Mouse (Mus musculus) embryonic stem cell, embryonic (primary cell): ENCODE results near the gene Cables2.

Source experiments
- CTCF ChIA-PET, 4 experiments: fragments of 300-600 bp in 2 of 4; fragments of 350-600 bp in 2 of 4; sonication (Branson Sonifier 250); formaldehyde crosslinking; loops; one replicate each; lab custom pipeline; 2022; ENCODE audit warnings: inconsistent platforms in 2 of 4; lab: Charles Lee
- POLR2A ChIA-PET, 4 experiments: fragments of 300-600 bp in 2 of 4; fragments of 350-600 bp in 2 of 4; sonication (Branson Sonifier 250); formaldehyde crosslinking; loops; one replicate each; lab custom pipeline; 2022; ENCODE audit warnings: antibody characterized with exemption in 4 of 4, inconsistent platforms in 1 of 4; lab: Charles Lee

The Cables2 gene

DNA sequence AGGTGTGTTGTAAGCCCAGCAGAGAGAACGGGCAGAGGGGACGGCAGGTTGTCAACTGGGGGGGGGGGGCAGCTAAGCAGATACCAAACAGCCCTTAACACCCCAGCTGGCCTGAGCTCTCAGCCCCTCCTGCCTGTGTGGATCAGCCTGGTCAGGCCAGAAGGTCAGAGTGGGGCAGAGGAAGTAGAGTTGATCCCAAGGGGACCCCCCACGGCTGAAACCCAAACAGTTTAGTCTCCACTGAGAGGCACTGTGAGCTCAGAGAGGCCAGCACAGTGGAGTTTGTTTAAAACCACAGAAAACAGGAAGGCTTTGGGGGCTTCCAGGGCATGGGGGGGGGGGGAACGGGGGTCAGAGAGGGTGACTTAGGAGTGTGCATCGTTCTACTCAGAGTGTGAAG is 56.4 kb downstream of the Cables2 start:
- ChIA-PET CTCF (interaction anchor here (0.6 to 2.7 kb wide), 11 partner anchors 8 to 608 kb away, joined by 3 to 10 read pairs (median 5); partner anchors contain the start of genes Lama5 (in 1 of the 4) and Rps21 (in 1 of the 4)), POLR2A (interaction anchor here (0.6 to 32.9 kb wide), 15 partner anchors 3 to 44 kb away, joined by 3 to 743 read pairs (median 121); partner anchors contain the start of genes Lama5 (in 2 of the 4) and Rps21 (in 2 of the 4))

DNA sequence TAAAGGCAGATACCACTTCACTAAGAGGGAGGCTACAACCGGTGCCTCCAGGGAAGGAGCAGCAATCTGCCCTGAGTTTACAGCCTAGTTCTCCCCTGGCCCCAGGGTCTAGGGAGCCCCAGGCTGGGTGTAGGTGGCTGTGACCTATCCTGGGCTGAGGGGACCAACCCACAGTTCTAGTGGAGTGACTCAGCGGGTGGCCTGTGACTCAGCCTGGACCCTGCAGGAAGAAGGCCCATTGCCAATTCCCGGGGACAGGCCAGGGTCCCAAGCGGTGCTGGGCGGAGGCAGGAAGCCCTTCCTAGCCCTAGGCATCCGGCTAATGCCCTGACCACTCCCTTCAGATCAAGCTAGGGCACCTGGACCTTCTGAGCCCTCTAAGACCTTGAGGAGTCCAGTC is 57.3 kb downstream of the Cables2 start:
- ChIA-PET CTCF (interaction anchor here in 3 of 4 experiments (0.5 to 2.7 kb wide), 6 partner anchors 8 to 165 kb away, joined by 3 to 10 read pairs (median 5); no protein-coding TSS in a partner anchor), POLR2A (interaction anchor here in 3 of 4 experiments (0.9 to 32.9 kb wide), 13 partner anchors 5 to 45 kb away, joined by 3 to 743 read pairs (median 121); partner anchors contain the start of genes Lama5 (in 2 of the 3) and Rps21 (in 2 of the 3))

DNA sequence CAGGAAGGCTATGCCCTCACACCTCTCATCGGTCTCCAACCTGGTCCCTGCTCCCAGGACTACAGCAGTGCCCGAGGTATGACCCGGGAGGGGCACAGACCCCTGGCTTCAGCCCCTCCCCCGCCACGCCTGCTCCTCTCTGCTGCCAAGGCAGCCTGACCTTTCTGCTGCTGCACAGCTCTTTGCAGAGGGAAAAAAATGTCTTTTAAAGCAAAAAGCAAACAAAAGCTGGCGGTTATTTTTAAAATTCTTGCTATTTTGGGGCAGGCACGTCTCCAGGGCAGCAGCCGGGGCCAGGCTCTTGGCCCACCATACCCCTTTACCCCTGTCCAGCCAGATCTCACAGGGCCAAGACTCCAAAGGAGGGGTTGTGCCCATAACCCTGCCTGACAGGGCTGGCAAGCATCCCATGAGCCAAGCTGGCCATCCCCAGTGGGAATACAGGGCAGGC is 58.3 kb downstream of the Cables2 start:
- ChIA-PET POLR2A (interaction anchor here in 2 of 4 experiments (0.9 to 32.9 kb wide), 9 partner anchors 5 to 46 kb away, joined by 3 to 743 read pairs (median 201); partner anchors contain the start of genes Lama5 (in 2 of the 2) and Rps21 (in 2 of the 2)), CTCF (interaction anchor here in 1 of 4 experiments (0.6 to 2.7 kb wide), 3 partner anchors 13 to 37 kb away, joined by 4 to 10 read pairs (median 5); no protein-coding TSS in a partner anchor)

DNA sequence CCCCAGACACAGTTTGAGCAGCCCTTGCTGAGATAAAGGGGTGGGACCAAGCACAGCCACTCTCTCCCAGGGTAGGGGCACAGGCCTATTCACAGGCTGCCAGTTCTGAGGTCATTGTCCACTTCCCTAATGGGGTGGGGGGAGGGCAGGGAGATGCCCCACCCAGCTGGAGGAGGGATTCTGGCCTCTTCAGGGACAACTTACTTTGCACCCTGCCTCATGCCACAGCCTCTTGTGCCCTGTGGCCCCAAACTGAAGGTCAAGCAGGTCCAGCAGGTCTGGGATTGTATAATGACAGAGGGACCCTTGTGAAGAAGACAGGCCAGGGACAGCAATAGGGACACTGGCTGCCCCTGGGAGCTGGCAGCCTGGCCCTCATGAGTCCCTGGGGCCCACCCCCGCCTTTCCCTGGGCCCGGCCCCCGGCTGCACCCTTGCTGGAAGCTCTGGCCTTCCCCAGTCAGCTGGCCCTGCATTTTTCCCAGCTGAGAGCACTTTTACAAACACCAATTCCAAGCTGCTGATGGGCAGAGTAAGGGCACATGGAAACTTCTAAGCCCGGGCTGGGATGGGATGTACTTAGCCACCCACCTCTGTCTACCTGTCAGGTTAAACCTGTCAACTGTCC is 58.8 kb downstream of the Cables2 start:
- POLR2A ChIA-PET: interaction anchor here in 2 of 4 experiments (0.6 to 32.9 kb wide), 9 partner anchors 4 to 46 kb away, joined by 3 to 743 read pairs (median 201); partner anchors contain the start of genes Lama5 (in 2 of the 2) and Rps21 (in 2 of the 2)
- CTCF ChIA-PET: interaction anchor here in 1 of 4 experiments (2.7 to 8.2 kb wide), 3 partner anchors 11 to 37 kb away, joined by 10 to 102 read pairs (median 31); partner anchors contain the start of gene Lama5

DNA sequence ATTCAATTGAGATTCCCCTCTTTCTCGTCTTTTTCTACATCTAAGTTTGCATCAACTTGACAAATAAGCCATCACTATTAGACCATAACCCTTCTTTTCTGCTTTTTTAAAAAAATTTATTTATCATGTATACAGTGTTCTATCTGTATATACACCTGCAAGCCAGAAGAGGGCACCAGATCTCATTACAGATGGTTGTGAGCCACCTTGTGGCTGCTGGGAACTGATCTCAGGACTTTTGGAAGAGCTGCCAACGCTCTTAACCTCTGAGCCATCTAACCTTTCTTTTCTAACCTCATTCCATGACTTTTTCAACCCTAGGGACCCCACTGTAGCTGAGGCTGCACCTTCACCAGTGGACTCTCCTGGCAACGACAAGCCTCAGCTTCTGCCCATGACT is 61.0 kb downstream of the Cables2 start:
- ChIA-PET POLR2A (interaction anchor here in 3 of 4 experiments (0.6 to 32.9 kb wide), 19 partner anchors 2 to 125 kb away, joined by 3 to 743 read pairs (median 6); partner anchors contain the start of genes Rps21 (in 3 of the 3) and Lama5 (in 2 of the 3)), CTCF (interaction anchor here (0.5 to 8.2 kb wide), 32 partner anchors 9 to 275 kb away, joined by 3 to 102 read pairs (median 4); partner anchors contain the start of genes Lama5 (in 1 of the 4) and Rps21 (in 1 of the 4))

DNA sequence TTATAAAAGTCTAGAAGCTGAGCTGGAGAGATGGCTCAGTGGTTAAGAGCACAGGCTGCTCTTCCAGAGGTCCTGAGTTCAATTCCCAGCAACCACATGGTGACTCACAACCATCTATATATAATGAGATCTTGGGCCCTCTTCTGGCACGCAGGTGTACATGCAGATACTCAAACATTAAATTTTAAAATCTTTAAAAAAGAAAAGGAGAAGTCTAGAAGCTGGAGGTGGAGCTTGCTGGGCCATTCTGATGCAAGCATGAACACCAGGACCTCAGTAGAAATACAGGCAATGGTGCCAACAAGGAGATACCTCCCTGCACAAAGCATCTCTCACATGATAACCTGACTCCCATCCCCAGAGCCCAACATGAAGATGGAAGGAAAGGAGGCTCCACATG is 64.3 kb downstream of the Cables2 start:
- CTCF ChIA-PET: interaction anchor here (0.7 to 8.2 kb wide), 15 partner anchors 10 to 130 kb away, joined by 3 to 102 read pairs (median 6); partner anchors contain the start of genes Adrm1 (in 1 of the 4) and Lama5 (in 1 of the 4)
- POLR2A ChIA-PET: interaction anchor here (0.7 to 32.9 kb wide), 15 partner anchors 8 to 171 kb away, joined by 3 to 743 read pairs (median 5); partner anchors contain the start of genes Lama5 (in 2 of the 4) and Rps21 (in 2 of the 4)
